Mouse (Mus musculus): Measurements from ENCODE around the gene Pimreg. TPM values are rescaled to one million over a fixed set of nuclear protein-coding genes. Genes with fewer than 3 reads are reported as not detected.

Gene Pimreg
- polyA plus RNA-seq (2015; fragmentation: Nextera tagmentation; extraction: Ambion mirVana): 67.0 and 74.3 TPM in 2 replicates

- Histone ChIP-seq H3K4me3 (ENCODE audit: low read length) (peak within 1 kb of the TSS; percentile 68), H3K36me3 (ENCODE audit: control insufficient read depth, insufficient read depth) (peaks cover 10% of the 10 kb centered on the region), H3K9me3 (replicated peaks; ENCODE audit: control insufficient read depth, low read length) (no peaks in the 10 kb centered on the region), H3K4me1 (ENCODE audit: control insufficient read depth, insufficient read depth, low read length) (peaks cover 30% of the 10 kb centered on the region), H3K9ac (ENCODE audit: low read length) (peak within 1 kb of the TSS; percentile 74), H3K27me3 (ENCODE audit: control insufficient read depth, insufficient read depth, low read length) (no peaks in the 10 kb centered on the region), H3K27ac (ENCODE audit: low read length) (peak within 1 kb of the TSS; percentile 56), H3K4me2 (ENCODE audit: low read depth, low read length) (peak within 1 kb of the TSS; percentile 81)
- ATAC-seq (replicated peaks; ENCODE audit: extremely low read depth, insufficient read depth, low FRiP score): peak; percentile 90
- under 1% methylated on average over 52 of the region's 52 CpGs for WGBS
Measured at GRCm38 (mm10) chr11:72041768-72042607, at the start of gene Pimreg. Gene Pimreg, plus strand, starts transcription at chr11:72042032.

DNA sequence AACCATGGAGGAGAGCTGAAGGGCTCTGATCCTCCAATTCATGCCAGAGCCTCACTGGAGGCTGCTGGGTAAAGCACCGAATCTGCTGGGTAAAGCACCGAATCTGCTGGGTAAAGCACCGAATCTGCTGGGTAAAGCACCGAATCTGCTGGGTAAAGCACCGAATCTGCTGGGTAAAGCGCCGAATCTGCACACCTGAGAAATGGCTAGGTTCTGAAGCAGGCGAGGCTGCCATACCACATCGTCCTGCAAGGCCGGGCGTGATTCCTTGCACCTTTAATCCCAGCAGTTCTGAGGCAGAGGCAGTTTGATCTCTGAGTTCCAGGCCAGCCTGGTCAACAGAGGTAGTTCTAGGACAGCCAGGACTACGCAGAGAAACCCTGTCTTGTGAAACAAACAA, 49.4 kb upstream of the Pimreg start:
- 0 out of 2 replicates have a peak, but pooled peaks cover under 1% of the 10 kb centered on the region for H3K27me3 ChIP-seq (ENCODE audit: control insufficient read depth, insufficient read depth, low read length)
- 88% methylated on average over 12 of the region's 12 CpGs for WGBS

DNA sequence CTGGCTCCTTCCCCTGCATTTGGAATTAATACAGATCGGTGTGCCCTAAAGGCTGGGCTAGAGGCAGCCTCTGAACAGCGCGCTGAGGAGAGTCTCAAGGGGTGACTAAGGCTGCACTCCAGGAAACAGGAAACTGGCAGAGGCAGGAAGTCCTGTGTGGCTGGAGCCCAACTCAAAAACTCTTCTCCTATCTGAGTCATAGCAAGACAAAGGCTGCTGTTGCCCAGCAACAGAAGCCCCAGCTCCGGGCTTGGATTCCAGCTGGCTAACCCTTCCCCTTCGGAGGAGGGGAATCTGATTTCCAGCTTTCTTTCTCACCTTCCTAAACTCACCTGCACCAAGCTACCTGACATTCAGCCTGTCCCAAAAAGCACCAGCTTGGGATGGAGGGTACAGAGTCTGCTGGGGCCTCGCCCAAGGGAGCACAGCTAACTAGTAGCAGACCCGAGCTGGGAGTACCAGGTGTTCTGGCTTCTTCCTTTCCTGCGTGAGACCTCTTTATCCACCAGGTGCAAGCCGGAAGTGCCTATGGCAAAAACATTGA, 45.8 kb upstream of the Pimreg start:
- Histone ChIP-seq H3K36me3 (ENCODE audit: control insufficient read depth, insufficient read depth) (no peaks in the 10 kb centered on the region), H3K9ac (ENCODE audit: low read length) (peak overlapping the region; percentile 47; the same call in 1 of the 2 replicates), H3K4me1 (ENCODE audit: control insufficient read depth, insufficient read depth, low read length) (peaks cover 7% of the 10 kb centered on the region; the same call in 1 of the 2 replicates), H3K9me3 (replicated peaks; ENCODE audit: control insufficient read depth, low read length) (no peaks in the 10 kb centered on the region; the same call in none of the 2 replicates), H3K27ac (ENCODE audit: low read length) (peak overlapping the region; percentile 66), H3K4me3 (ENCODE audit: low read length) (peak overlapping the region; percentile 10; the same call in 1 of the 2 replicates), H3K4me2 (ENCODE audit: low read depth, low read length) (peak overlapping the region; percentile 56), H3K27me3 (ENCODE audit: control insufficient read depth, insufficient read depth, low read length) (peaks cover 4% of the 10 kb centered on the region; the same call in 1 of the 2 replicates)
- ATAC-seq (replicated peaks; ENCODE audit: extremely low read depth, insufficient read depth, low FRiP score): peak; percentile 90
- 14% methylated on average over 9 of the region's 9 CpGs for WGBS

More for the DNA sequence above, 49.4 kb upstream of the Pimreg start:
- H3K9me3 ChIP-seq (replicated peaks; ENCODE audit: control insufficient read depth, low read length): no peaks in the 10 kb centered on the region; the same call in none of the 2 replicates
- no peaks in the 10 kb centered on the region for H3K36me3 ChIP-seq (ENCODE audit: control insufficient read depth, insufficient read depth)
- H3K9ac ChIP-seq (ENCODE audit: low read length): no peak overlapping the region
- H3K4me2 ChIP-seq (ENCODE audit: low read depth, low read length): no peak overlapping the region
- ATAC-seq (replicated peaks; ENCODE audit: extremely low read depth, insufficient read depth, low FRiP score): no peak
- peaks cover 7% of the 10 kb centered on the region; the same call in 1 of the 2 replicates for H3K4me1 ChIP-seq (ENCODE audit: control insufficient read depth, insufficient read depth, low read length)
- no peak overlapping the region for H3K27ac ChIP-seq (ENCODE audit: low read length)
- H3K4me3 ChIP-seq (ENCODE audit: low read length): no peak overlapping the region

- Histone ChIP-seq H3K4me1 (ENCODE audit: control insufficient read depth, insufficient read depth, low read length) (peaks cover 7% of the 10 kb centered on the region; the same call in 1 of the 2 replicates), H3K4me3 (ENCODE audit: low read length) (no peak overlapping the region), H3K27ac (ENCODE audit: low read length) (no peak overlapping the region), H3K9me3 (replicated peaks; ENCODE audit: control insufficient read depth, low read length) (no peaks in the 10 kb centered on the region; the same call in none of the 2 replicates), H3K4me2 (ENCODE audit: low read depth, low read length) (peak overlapping the region; percentile 27; the same call in 1 of the 2 replicates), H3K9ac (ENCODE audit: low read length) (no peak overlapping the region), H3K27me3 (ENCODE audit: control insufficient read depth, insufficient read depth, low read length) (peaks cover 4% of the 10 kb centered on the region; the same call in 1 of the 2 replicates), H3K36me3 (ENCODE audit: control insufficient read depth, insufficient read depth) (no peaks in the 10 kb centered on the region)
- no peak for ATAC-seq (replicated peaks; ENCODE audit: extremely low read depth, insufficient read depth, low FRiP score)
- WGBS: 26% methylated on average over 11 of the region's 11 CpGs
Measured at GRCm38 (mm10) chr11:71996805-71997204, 45.0 kb upstream of the Pimreg start.

DNA sequence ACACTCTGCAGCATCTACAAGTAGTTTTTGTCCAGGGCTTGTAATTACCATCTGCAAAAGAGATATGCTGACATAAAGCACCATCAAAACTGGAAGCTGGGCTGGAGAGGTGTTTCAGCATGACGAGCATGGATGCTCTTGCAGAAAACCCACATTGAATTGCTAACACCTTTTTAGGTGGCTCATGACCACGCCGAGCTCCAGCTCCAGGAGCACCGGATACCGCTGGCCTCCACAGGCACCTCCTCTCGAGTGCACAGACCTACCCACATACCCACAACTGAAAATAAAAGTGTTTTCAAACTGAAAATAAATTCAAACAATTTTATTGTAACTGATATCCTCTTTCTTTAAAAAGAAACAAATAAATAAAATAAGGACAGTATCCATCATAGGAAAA, 41.6 kb upstream of the Pimreg start:
- no peak overlapping the region for H3K27ac ChIP-seq (ENCODE audit: low read length)
- no peak overlapping the region for H3K9ac ChIP-seq (ENCODE audit: low read length)
- no peak for ATAC-seq (replicated peaks; ENCODE audit: extremely low read depth, insufficient read depth, low FRiP score)
- H3K4me1 ChIP-seq (ENCODE audit: control insufficient read depth, insufficient read depth, low read length): peaks cover 7% of the 10 kb centered on the region; the same call in 1 of the 2 replicates
- no peaks in the 10 kb centered on the region for H3K36me3 ChIP-seq (ENCODE audit: control insufficient read depth, insufficient read depth)
- H3K9me3 ChIP-seq (replicated peaks; ENCODE audit: control insufficient read depth, low read length): no peaks in the 10 kb centered on the region; the same call in 1 of the 2 replicates
- 79% methylated on average over 6 of the region's 6 CpGs for WGBS
- H3K4me2 ChIP-seq (ENCODE audit: low read depth, low read length): no peak overlapping the region
- H3K4me3 ChIP-seq (ENCODE audit: low read length): no peak overlapping the region
- H3K27me3 ChIP-seq (ENCODE audit: control insufficient read depth, insufficient read depth, low read length): peaks cover 4% of the 10 kb centered on the region; the same call in 1 of the 2 replicates

GRCm38 (mm10) chr11:72002138-72002853, 39.5 kb upstream of the Pimreg start:
- H3K27ac ChIP-seq (ENCODE audit: low read length): no peak overlapping the region
- H3K9me3 ChIP-seq (replicated peaks; ENCODE audit: control insufficient read depth, low read length): no peaks in the 10 kb centered on the region
- H3K4me1 ChIP-seq (ENCODE audit: control insufficient read depth, insufficient read depth, low read length): no peaks in the 10 kb centered on the region
- no peak overlapping the region for H3K4me3 ChIP-seq (ENCODE audit: low read length)
- no peak for ATAC-seq (replicated peaks; ENCODE audit: extremely low read depth, insufficient read depth, low FRiP score)
- no peak overlapping the region for H3K9ac ChIP-seq (ENCODE audit: low read length)
- no peak overlapping the region for H3K4me2 ChIP-seq (ENCODE audit: low read depth, low read length)
- WGBS: 40% methylated on average over 13 of the region's 13 CpGs
- H3K36me3 ChIP-seq (ENCODE audit: control insufficient read depth, insufficient read depth): no peaks in the 10 kb centered on the region
- peaks cover 4% of the 10 kb centered on the region; the same call in 1 of the 2 replicates for H3K27me3 ChIP-seq (ENCODE audit: control insufficient read depth, insufficient read depth, low read length)

- no peak for ATAC-seq (replicated peaks; ENCODE audit: extremely low read depth, insufficient read depth, low FRiP score)
- Histone ChIP-seq H3K4me1 (ENCODE audit: control insufficient read depth, insufficient read depth, low read length) (no peaks in the 10 kb centered on the region), H3K9me3 (replicated peaks; ENCODE audit: control insufficient read depth, low read length) (no peaks in the 10 kb centered on the region), H3K27ac (ENCODE audit: low read length) (no peak overlapping the region), H3K9ac (ENCODE audit: low read length) (no peak overlapping the region), H3K4me3 (ENCODE audit: low read length) (no peak overlapping the region), H3K4me2 (ENCODE audit: low read depth, low read length) (no peak overlapping the region), H3K27me3 (ENCODE audit: control insufficient read depth, insufficient read depth, low read length) (no peaks in the 10 kb centered on the region; the same call in 1 of the 2 replicates), H3K36me3 (ENCODE audit: control insufficient read depth, insufficient read depth) (no peaks in the 10 kb centered on the region)
- 65% methylated on average over 9 of the region's 9 CpGs for WGBS
Measured at GRCm38 (mm10) chr11:72003171-72003570, 38.7 kb upstream of the Pimreg start.

GRCm38 (mm10) chr11:72005547-72005946, 36.3 kb upstream of the Pimreg start:
- no peak for ATAC-seq (replicated peaks; ENCODE audit: extremely low read depth, insufficient read depth, low FRiP score)
- no peak overlapping the region for H3K27ac ChIP-seq (ENCODE audit: low read length)
- no peak overlapping the region for H3K4me3 ChIP-seq (ENCODE audit: low read length)
- H3K9ac ChIP-seq (ENCODE audit: low read length): no peak overlapping the region
- H3K4me1 ChIP-seq (ENCODE audit: control insufficient read depth, insufficient read depth, low read length): no peaks in the 10 kb centered on the region
- H3K36me3 ChIP-seq (ENCODE audit: control insufficient read depth, insufficient read depth): no peaks in the 10 kb centered on the region
- 77% methylated on average over 6 of the region's 6 CpGs for WGBS
- H3K4me2 ChIP-seq (ENCODE audit: low read depth, low read length): no peak overlapping the region
- no peaks in the 10 kb centered on the region; the same call in 1 of the 2 replicates for H3K27me3 ChIP-seq (ENCODE audit: control insufficient read depth, insufficient read depth, low read length)
- no peaks in the 10 kb centered on the region for H3K9me3 ChIP-seq (replicated peaks; ENCODE audit: control insufficient read depth, low read length)
